Mouse (Mus musculus) layer of hippocampus, adult 9-11 months (tissue): Measurements from ENCODE around the gene Gm36176.

Experiments used
- DNase-seq: peaks from one replicate; pipeline ENCODE4 v3.0.0; 2022

Gene Gm36176

GRCm38 (mm10) chr10:77882553-77882952 lies 36.0 kb downstream of the Gm36176 start:
- DNase-seq, result no peak

- DNase-seq, result no peak
Measured at GRCm38 (mm10) chr10:77886007-77886747, 39.6 kb downstream of the Gm36176 start.

DNA sequence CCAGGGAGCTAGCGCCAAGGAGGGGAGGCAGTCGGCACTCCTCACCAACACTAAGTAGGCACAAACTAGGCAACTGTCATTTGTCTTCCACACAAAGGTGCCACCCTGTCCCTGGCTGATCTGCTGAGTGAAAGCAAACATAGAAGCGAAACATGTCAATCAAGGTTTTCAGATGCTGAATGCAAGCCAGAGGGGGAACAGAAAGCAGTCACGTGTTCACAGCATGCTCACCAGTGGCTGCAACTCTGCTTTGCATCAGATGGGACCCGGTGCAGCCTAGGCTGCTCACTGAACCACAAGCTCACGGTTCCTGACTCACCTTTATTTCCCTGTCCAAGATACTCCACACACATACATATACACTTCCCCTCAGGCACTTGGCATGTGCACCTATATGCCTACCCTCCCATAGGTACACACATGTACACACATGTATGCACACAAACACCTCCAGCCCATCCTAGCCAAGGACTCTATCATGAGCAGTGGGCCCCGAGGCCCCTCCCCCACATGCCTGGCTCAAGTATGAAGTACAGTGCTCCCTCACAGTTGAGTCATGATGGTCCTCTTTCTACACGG lies 44.5 kb downstream of the Gm36176 start:
- DNase-seq, result peak; percentile 56

DNA sequence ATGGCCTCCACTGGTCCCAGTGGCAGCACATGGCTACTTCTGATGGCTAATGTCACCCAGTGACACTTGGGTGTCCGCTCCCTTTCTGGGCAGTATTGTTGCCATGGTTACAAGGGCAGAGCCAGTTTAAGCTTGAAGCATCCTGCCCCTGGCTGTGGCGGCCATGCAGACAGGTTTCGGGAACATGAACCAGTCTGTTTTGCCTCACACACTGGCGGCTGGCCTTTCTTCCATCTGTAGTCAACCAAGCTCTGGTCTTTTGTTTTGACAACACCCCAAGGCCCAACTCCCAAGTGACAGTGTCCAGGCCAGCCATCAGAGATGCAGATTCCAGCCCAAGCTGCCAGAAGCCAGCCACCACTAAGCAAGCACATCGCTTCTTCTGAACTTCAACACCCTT lies 49.0 kb downstream of the Gm36176 start:
- DNase-seq, result no peak
